Mouse (Mus musculus) liver, embryonic 16.5 days (tissue): ENCODE results near the gene Rab3d. TPM values are rescaled to one million over a fixed set of nuclear protein-coding genes. Genes with fewer than 3 reads are reported as not detected.

Experiments used
- ATAC-seq: fragments of 200-750 bp; cut with Nextera tagmentation; 2 replicates; pipeline ENCODE4 v1.8.0; 2017; ENCODE audit warnings: low read depth, mild to moderate bottlenecking, moderate number of reproducible peaks, moderate library complexity
- H3K27ac ChIP-seq: fragments of 300-500 bp; sonication (generic); 2 replicates; pipeline ENCODE4 v1.5.1; 2014; ENCODE audit warnings: mild to moderate bottlenecking, low read length
- H3K27me3 ChIP-seq: fragments of 300-500 bp; sonication (generic); 2 replicates; pipeline ENCODE4 v1.6.1; 2014; ENCODE audit warnings: low read depth, low read length, mixed read lengths; ENCODE audit not compliant: control insufficient read depth, insufficient read depth
- H3K36me3 ChIP-seq: fragments of 300-500 bp; sonication (generic); 2 replicates; pipeline ENCODE4 v1.6.1; 2014; ENCODE audit warnings: mild to moderate bottlenecking; ENCODE audit not compliant: control insufficient read depth, insufficient read depth
- H3K4me1 ChIP-seq: fragments of 300-500 bp; sonication (generic); 2 replicates; pipeline ENCODE4 v1.6.1; 2014; ENCODE audit warnings: low read depth, low read length, mixed read lengths; ENCODE audit not compliant: control insufficient read depth
- H3K4me2 ChIP-seq: fragments of 300-500 bp; sonication (generic); 2 replicates; pipeline ENCODE4 v1.6.1; 2014; ENCODE audit warnings: low read depth, low read length, mixed read lengths
- H3K4me3 ChIP-seq: fragments of 300-500 bp; sonication (generic); 2 replicates; pipeline ENCODE4 v1.5.1; 2014; ENCODE audit warnings: low read depth, mild to moderate bottlenecking, low read length
- H3K9ac ChIP-seq: fragments of 300-500 bp; sonication (generic); 2 replicates; pipeline ENCODE4 v1.6.1; 2014; ENCODE audit warnings: low read depth, low read length
- H3K9me3 ChIP-seq: fragments of 300-500 bp; sonication (generic); replicated peaks from 2 replicates; pipeline ENCODE4 v1.6.1; 2016; ENCODE audit warnings: low read length; ENCODE audit not compliant: control insufficient read depth
- WGBS: fragments of 180-500 bp; shearing (Covaris S2); extraction: QIAGEN DNeasy Blood & Tissue Kit; methylation state at CpG from one replicate; pipeline ENCODE4 v1.1.7; 2014; ENCODE audit not compliant: insufficient replicate concordance; 5-methylcytosine and 5-hydroxymethylcytosine counted together
- polyA plus RNA-seq: library from polyadenylated mRNA; unstranded; fragments of >200 nt; fragmentation: Nextera tagmentation; extraction: Ambion mirVana; gene quantifications from 2 replicates; pipeline ENCODE4 v1.2.1, GENCODE M21; 2015

The Rab3d gene
- polyA plus RNA-seq, 1 experiment from 2014 or later: 13.9 TPM

- Histone ChIP-seq H3K4me3 (no peak overlapping the region), H3K9me3 (no peaks in the 10 kb centered on the region), H3K4me1 (peaks cover 18% of the 10 kb centered on the region), H3K27me3 (no peaks in the 10 kb centered on the region), H3K9ac (no peak overlapping the region), H3K27ac (peak overlapping the region; percentile 76), H3K4me2 (no peak overlapping the region), H3K36me3 (no peaks in the 10 kb centered on the region; the same call in 1 of the 2 replicates)
- 26% methylated on average over 6 of the region's 6 CpGs for WGBS
- peak; percentile 76 for ATAC-seq
Measured at GRCm38 (mm10) chr9:21924099-21924493, 6.1 kb upstream of the Rab3d start.

GRCm38 (mm10) chr9:21923490-21924098, 5.6 kb upstream of the Rab3d start:
- H3K9ac ChIP-seq: no peak overlapping the region
- 27% methylated on average over 3 of the region's 3 CpGs for WGBS

GRCm38 (mm10) chr9:21923036-21923435, 5.0 kb upstream of the Rab3d start:
- Histone ChIP-seq H3K27me3 (no peaks in the 10 kb centered on the region), H3K4me1 (peaks cover 24% of the 10 kb centered on the region), H3K9ac (no peak overlapping the region), H3K4me3 (no peak overlapping the region), H3K27ac (peak overlapping the region; percentile 76), H3K36me3 (no peaks in the 10 kb centered on the region; the same call in 1 of the 2 replicates), H3K9me3 (no peaks in the 10 kb centered on the region), H3K4me2 (no peak overlapping the region)
- 71% methylated on average over 4 of the region's 4 CpGs for WGBS
- no peak for ATAC-seq

More at GRCm38 (mm10) chr9:21923490-21924098, 5.6 kb upstream of the Rab3d start:
- no peaks in the 10 kb centered on the region for H3K9me3 ChIP-seq
- H3K27me3 ChIP-seq: no peaks in the 10 kb centered on the region
- peaks cover 19% of the 10 kb centered on the region for H3K4me1 ChIP-seq
- H3K36me3 ChIP-seq: no peaks in the 10 kb centered on the region; the same call in 1 of the 2 replicates
- H3K4me2 ChIP-seq: no peak overlapping the region
- no peak overlapping the region for H3K4me3 ChIP-seq
- ATAC-seq: no peak
- peak overlapping the region; percentile 76 for H3K27ac ChIP-seq

DNA sequence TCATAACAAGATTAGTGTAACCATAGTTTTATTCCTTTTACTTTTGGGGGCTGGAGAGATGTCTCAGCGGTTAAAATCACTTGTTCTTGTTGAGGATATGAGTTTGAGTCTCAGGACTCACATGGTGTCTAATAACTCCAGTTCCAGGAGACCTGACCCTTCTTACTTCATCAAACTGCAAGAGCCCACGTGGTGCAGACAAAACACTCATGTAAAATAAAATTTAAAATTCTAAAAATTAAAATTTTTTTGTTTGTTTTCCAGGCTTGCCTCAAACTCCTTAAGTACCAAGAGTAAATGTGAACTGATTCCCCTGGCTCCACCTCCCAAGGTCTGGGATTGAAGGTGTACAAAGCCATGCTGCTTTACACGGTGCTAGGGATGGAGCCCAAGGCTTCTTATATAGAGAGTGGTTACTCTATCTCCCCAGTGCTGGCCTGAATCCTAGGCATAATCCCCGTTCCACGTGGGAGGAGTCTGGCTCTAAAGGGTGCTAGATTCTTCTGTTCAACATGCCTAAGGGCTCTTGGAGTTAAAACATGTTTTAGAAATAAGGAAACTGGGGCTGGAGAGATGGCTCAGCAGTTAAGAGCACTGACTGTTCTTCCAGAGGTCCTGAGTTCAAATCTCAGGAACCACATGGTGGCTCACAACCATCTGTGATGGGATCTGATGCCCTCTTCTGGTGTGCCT, 846 bp upstream of the Rab3d start:
- Histone ChIP-seq H3K4me2 (peak overlapping the region; percentile 99), H3K4me1 (peaks cover 18% of the 10 kb centered on the region), H3K9me3 (no peaks in the 10 kb centered on the region), H3K36me3 (no peaks in the 10 kb centered on the region; the same call in 1 of the 2 replicates), H3K4me3 (no peak overlapping the region), H3K9ac (no peak overlapping the region; the same call in 1 of the 2 replicates), H3K27me3 (0 out of 2 replicates have a peak, but pooled peaks cover 2% of the 10 kb centered on the region), H3K27ac (0 out of 2 replicates have a peak overlapping the region, but pooled peaks have one; percentile 8)
- 31% methylated on average over 5 of the region's 5 CpGs for WGBS
- ATAC-seq: no peak

DNA sequence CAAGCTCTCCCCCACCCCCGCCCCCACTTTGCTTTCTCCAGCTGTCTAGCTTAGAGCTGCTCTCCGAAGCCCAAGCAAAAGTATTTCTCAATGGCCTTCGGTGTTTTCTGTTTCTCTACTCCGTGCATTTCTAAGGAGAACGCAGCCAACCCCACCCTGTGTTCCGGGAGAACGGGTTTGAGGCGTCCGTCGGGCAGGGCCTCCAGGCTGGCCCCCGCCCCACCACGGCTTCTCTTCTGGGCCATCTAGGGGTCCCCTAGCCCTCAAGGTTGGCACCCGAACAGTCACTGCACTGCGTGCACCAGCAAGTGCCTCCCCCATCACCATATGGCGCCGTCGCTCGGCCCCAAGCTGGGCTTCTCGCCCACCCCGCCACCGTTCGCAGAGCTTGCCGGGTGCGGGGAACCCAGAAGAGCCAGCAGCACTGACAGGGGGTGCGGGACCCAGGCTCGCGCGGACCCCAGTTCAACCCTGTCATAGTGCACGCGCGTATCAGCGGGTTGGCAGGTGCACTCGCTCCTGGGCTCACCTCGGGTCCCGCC, 428 bp downstream of the Rab3d start:
- no peaks in the 10 kb centered on the region for H3K36me3 ChIP-seq
- peak; percentile 17 for ATAC-seq
- peak overlapping the region; percentile 70 for H3K4me3 ChIP-seq
- 2% methylated on average over 35 of the region's 35 CpGs for WGBS
- H3K9me3 ChIP-seq: no peaks in the 10 kb centered on the region
- peak overlapping the region; percentile 99 for H3K4me2 ChIP-seq
- H3K27ac ChIP-seq: peak overlapping the region; percentile 18; the same call in 1 of the 2 replicates
- 0 out of 2 replicates have a peak, but pooled peaks cover 2% of the 10 kb centered on the region for H3K27me3 ChIP-seq
- H3K4me1 ChIP-seq: peaks cover 16% of the 10 kb centered on the region
- peak overlapping the region; percentile 72 for H3K9ac ChIP-seq

GRCm38 (mm10) chr9:21916851-21917492, 1.0 kb downstream of the Rab3d start:
- Histone ChIP-seq H3K9ac (peak overlapping the region; percentile 72), H3K27ac (no peak overlapping the region)

DNA sequence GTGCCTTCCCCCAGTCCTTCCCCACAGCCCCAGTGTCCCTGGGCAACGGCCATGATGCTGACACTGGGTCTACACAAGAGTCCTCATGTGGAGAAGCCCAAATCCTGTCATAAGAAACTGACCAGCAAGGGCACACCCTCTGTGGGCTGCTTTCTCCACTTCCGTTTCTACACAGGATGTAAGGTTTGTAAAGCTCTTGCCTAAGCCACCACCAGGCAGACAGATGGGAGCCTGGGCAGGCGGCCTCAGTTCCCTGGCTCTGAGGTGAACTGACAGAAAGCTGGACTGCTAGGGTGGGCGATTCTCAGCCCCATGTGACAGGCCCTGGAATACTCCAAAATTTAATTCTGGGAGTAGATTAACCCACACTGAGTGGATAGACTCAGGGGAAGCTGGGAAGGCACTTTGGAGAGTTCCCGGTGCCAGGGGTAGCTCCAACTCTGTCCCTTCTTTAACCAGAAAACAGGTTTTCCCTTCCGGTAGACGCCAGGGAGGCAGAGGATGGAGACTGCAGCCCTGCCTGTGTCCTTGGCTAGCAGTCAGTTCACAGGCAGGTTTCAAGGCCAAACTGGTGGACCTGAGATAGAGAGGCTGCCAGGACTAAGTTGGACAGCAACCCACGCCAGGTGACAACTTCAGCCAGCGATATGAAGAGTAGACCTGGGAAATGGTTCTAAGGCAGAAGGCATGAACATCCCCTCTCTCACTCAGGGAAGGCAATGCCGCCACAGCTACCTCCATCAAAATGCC, 8.3 kb downstream of the Rab3d start:
- Histone ChIP-seq H3K27me3 (no peaks in the 10 kb centered on the region), H3K4me1 (no peaks in the 10 kb centered on the region; the same call in 1 of the 2 replicates), H3K4me3 (no peak overlapping the region), H3K4me2 (no peak overlapping the region), H3K27ac (peak overlapping the region; percentile 38), H3K9ac (no peak overlapping the region), H3K9me3 (no peaks in the 10 kb centered on the region), H3K36me3 (no peaks in the 10 kb centered on the region)
- WGBS: 53% methylated on average over 10 of the region's 10 CpGs
- no peak for ATAC-seq

More at GRCm38 (mm10) chr9:21916851-21917492, 1.0 kb downstream of the Rab3d start:
- ATAC-seq: no peak
- peak overlapping the region; percentile 70 for H3K4me3 ChIP-seq
- H3K9me3 ChIP-seq: no peaks in the 10 kb centered on the region
- H3K27me3 ChIP-seq: 0 out of 2 replicates have a peak, but pooled peaks cover 2% of the 10 kb centered on the region
- H3K36me3 ChIP-seq: no peaks in the 10 kb centered on the region
- peaks cover 16% of the 10 kb centered on the region for H3K4me1 ChIP-seq
- H3K4me2 ChIP-seq: peak overlapping the region; percentile 99
- 35% methylated on average over 3 of the region's 3 CpGs for WGBS

- 29% methylated on average over 11 of the region's 11 CpGs for WGBS
- no peaks in the 10 kb centered on the region for H3K4me1 ChIP-seq
- no peaks in the 10 kb centered on the region for H3K36me3 ChIP-seq
- no peak for ATAC-seq
- no peaks in the 10 kb centered on the region for H3K27me3 ChIP-seq
- no peak overlapping the region for H3K27ac ChIP-seq
- no peak overlapping the region for H3K4me3 ChIP-seq
- H3K9me3 ChIP-seq: no peaks in the 10 kb centered on the region
- no peak overlapping the region for H3K9ac ChIP-seq
- no peak overlapping the region for H3K4me2 ChIP-seq
Measured at GRCm38 (mm10) chr9:21908216-21908615, 9.8 kb downstream of the Rab3d start.
